Mouse (Mus musculus) intestine, embryonic 16.5 days (tissue): ENCODE data around the gene Galnt16. TPM values are rescaled to one million over a fixed set of nuclear protein-coding genes. Genes with fewer than 3 reads are reported as not detected.
A peak's percentile ranks its signal among the peaks of the same experiment; 100 is the strongest.

ENCODE experiments used
- ATAC-seq: fragments of 200-750 bp; cut with Nextera tagmentation; 2 replicates; pipeline ENCODE4 v1.8.0; 2017; ENCODE audit warnings: moderate TSS enrichment, moderate library complexity
- H3K27ac ChIP-seq: fragments of 300-500 bp; sonication (generic); 2 replicates; pipeline ENCODE4 v1.5.1; 2014; ENCODE audit warnings: mild to moderate bottlenecking, low read length
- H3K27me3 ChIP-seq: fragments of 300-500 bp; sonication (generic); replicated peaks from 2 replicates; pipeline ENCODE4 v1.6.1; 2014; ENCODE audit warnings: low read length, control low read depth, mixed read lengths; ENCODE audit not compliant: control insufficient read depth, insufficient read depth
- H3K36me3 ChIP-seq: fragments of 300-500 bp; sonication (generic); 2 replicates; pipeline ENCODE4 v1.6.1; 2014; ENCODE audit warnings: low read length, control low read depth; ENCODE audit not compliant: control insufficient read depth, insufficient read depth
- H3K4me1 ChIP-seq: fragments of 300-500 bp; sonication (generic); 2 replicates; pipeline ENCODE4 v1.6.1; 2014; ENCODE audit warnings: low read length, control low read depth, mixed read lengths; ENCODE audit not compliant: control insufficient read depth, insufficient read depth
- H3K4me2 ChIP-seq: fragments of 300-500 bp; sonication (generic); 2 replicates; pipeline ENCODE4 v1.6.1; 2014; ENCODE audit warnings: low read depth, low read length, control low read depth
- H3K4me3 ChIP-seq: fragments of 300-500 bp; sonication (generic); 2 replicates; pipeline ENCODE4 v1.5.1; 2014; ENCODE audit warnings: mild to moderate bottlenecking, low read length
- H3K9ac ChIP-seq: fragments of 300-500 bp; sonication (generic); 2 replicates; pipeline ENCODE4 v1.6.1; 2014; ENCODE audit warnings: low read depth, low read length
- H3K9me3 ChIP-seq: fragments of 300-500 bp; sonication (generic); 2 replicates; pipeline ENCODE4 v1.6.1; 2016; ENCODE audit warnings: low read length, control low read depth; ENCODE audit not compliant: control insufficient read depth
- WGBS: fragments of 180-500 bp; shearing (Covaris S2); extraction: QIAGEN DNeasy Blood & Tissue Kit; methylation state at CpG from one replicate; pipeline ENCODE4 v1.1.7; 2014; 5-methylcytosine and 5-hydroxymethylcytosine counted together
- polyA plus RNA-seq: library from polyadenylated mRNA; unstranded; fragments of >200 nt; fragmentation: Nextera tagmentation; extraction: Ambion mirVana; gene quantifications from 2 replicates; pipeline ENCODE4 v1.2.1, GENCODE M21; 2015

Gene Galnt16
- polyA plus RNA-seq, 1 experiment from 2014 or later: 8.1 TPM

- H3K4me2 ChIP-seq: no peak overlapping the region
- H3K4me1 ChIP-seq: no peaks in the 10 kb centered on the region
- ATAC-seq: no peak
- no peaks in the 10 kb centered on the region for H3K27me3 ChIP-seq
- H3K27ac ChIP-seq: no peak overlapping the region
- WGBS: 79% methylated on average over 5 of the region's 5 CpGs
- H3K9me3 ChIP-seq: no peaks in the 10 kb centered on the region
- no peak overlapping the region for H3K4me3 ChIP-seq
- peaks cover 9% of the 10 kb centered on the region; the same call in 1 of the 2 replicates for H3K36me3 ChIP-seq
- H3K9ac ChIP-seq: no peak overlapping the region
Measured at GRCm38 (mm10) chr12:80631790-80632189, 113.7 kb downstream of the Galnt16 start.

GRCm38 (mm10) chr12:80642725-80643692, 124.9 kb downstream of the Galnt16 start:
- no peaks in the 10 kb centered on the region for H3K27me3 ChIP-seq
- H3K4me2 ChIP-seq: peak overlapping the region; percentile 80
- H3K9me3 ChIP-seq: no peaks in the 10 kb centered on the region
- 3% methylated on average over 44 of the region's 48 CpGs for WGBS
- peak overlapping the region; percentile 93 for H3K9ac ChIP-seq
- H3K4me1 ChIP-seq: peaks cover 19% of the 10 kb centered on the region
- ATAC-seq: peak; percentile 62
- H3K4me3 ChIP-seq: peak overlapping the region; percentile 79
- peak overlapping the region; percentile 68 for H3K27ac ChIP-seq
- 0 out of 2 replicates have a peak, but pooled peaks cover 3% of the 10 kb centered on the region for H3K36me3 ChIP-seq

- Histone ChIP-seq H3K4me2 (peak within 1 kb of the TSS; percentile 80), H3K4me3 (peak within 1 kb of the TSS; percentile 79), H3K36me3 (0 out of 2 replicates have a peak, but pooled peaks cover 3% of the 10 kb centered on the region), H3K27ac (peak within 1 kb of the TSS; percentile 70), H3K4me1 (peaks cover 19% of the 10 kb centered on the region), H3K9ac (peak within 1 kb of the TSS; percentile 93), H3K9me3 (no peaks in the 10 kb centered on the region), H3K27me3 (no peaks in the 10 kb centered on the region)
- WGBS: under 1% methylated on average over 50 of the region's 50 CpGs
- ATAC-seq: peak; percentile 98
Measured at GRCm38 (mm10) chr12:80643693-80644505, 125.8 kb downstream of the Galnt16 start, which contains the start of the genes Slc39a9 and Erh. Gene Slc39a9 (plus strand): TSS chr12:80643883. Gene Erh (minus strand): TSS chr12:80644341.

GRCm38 (mm10) chr12:80644506-80644868, 126.4 kb downstream of the Galnt16 start:
- no peak; the same call in 1 of the 2 replicates for ATAC-seq
- Histone ChIP-seq H3K27ac (peak overlapping the region; percentile 70; the same call in 1 of the 2 replicates), H3K4me3 (peak overlapping the region; percentile 79), H3K9ac (peak overlapping the region; percentile 93), H3K4me2 (peak overlapping the region; percentile 63), H3K4me1 (peaks cover 19% of the 10 kb centered on the region), H3K36me3 (no peaks in the 10 kb centered on the region), H3K9me3 (no peaks in the 10 kb centered on the region), H3K27me3 (no peaks in the 10 kb centered on the region)
- 5% methylated on average over 18 of the region's 18 CpGs for WGBS

GRCm38 (mm10) chr12:80646377-80646776, 128.3 kb downstream of the Galnt16 start:
- Histone ChIP-seq H3K36me3 (no peaks in the 10 kb centered on the region), H3K9me3 (no peaks in the 10 kb centered on the region), H3K4me3 (peak overlapping the region; percentile 2; the same call in 1 of the 2 replicates), H3K9ac (0 out of 2 replicates have a peak overlapping the region, but pooled peaks have one; percentile 4), H3K27me3 (no peaks in the 10 kb centered on the region), H3K4me1 (peaks cover 23% of the 10 kb centered on the region), H3K27ac (peak overlapping the region; percentile 23; the same call in 1 of the 2 replicates), H3K4me2 (peak overlapping the region; percentile 63)
- ATAC-seq: no peak
- 63% methylated on average over 3 of the region's 3 CpGs for WGBS

GRCm38 (mm10) chr12:80653951-80654658, 136.0 kb downstream of the Galnt16 start:
- H3K4me2 ChIP-seq: peak overlapping the region; percentile 31
- H3K9ac ChIP-seq: no peak overlapping the region
- 76% methylated on average over 7 of the region's 7 CpGs for WGBS
- no peaks in the 10 kb centered on the region for H3K27me3 ChIP-seq
- peaks cover 16% of the 10 kb centered on the region for H3K4me1 ChIP-seq
- H3K9me3 ChIP-seq: no peaks in the 10 kb centered on the region
- no peak overlapping the region for H3K4me3 ChIP-seq
- no peaks in the 10 kb centered on the region for H3K36me3 ChIP-seq
- H3K27ac ChIP-seq: peak overlapping the region; percentile 18
- peak; percentile 59 for ATAC-seq

- H3K4me3 ChIP-seq: no peak overlapping the region
- H3K4me2 ChIP-seq: no peak overlapping the region
- no peaks in the 10 kb centered on the region for H3K9me3 ChIP-seq
- WGBS: 67% methylated on average over 3 of the region's 3 CpGs
- H3K9ac ChIP-seq: no peak overlapping the region
- peaks cover 16% of the 10 kb centered on the region for H3K4me1 ChIP-seq
- H3K27me3 ChIP-seq: no peaks in the 10 kb centered on the region
- no peaks in the 10 kb centered on the region for H3K36me3 ChIP-seq
- H3K27ac ChIP-seq: peak overlapping the region; percentile 58; the same call in 1 of the 2 replicates
- ATAC-seq: peak; percentile 84
Measured at GRCm38 (mm10) chr12:80654659-80655025, 136.6 kb downstream of the Galnt16 start.

GRCm38 (mm10) chr12:80658661-80659060, 140.6 kb downstream of the Galnt16 start:
- Histone ChIP-seq H3K9me3 (no peaks in the 10 kb centered on the region), H3K27me3 (no peaks in the 10 kb centered on the region), H3K4me2 (no peak overlapping the region), H3K27ac (no peak overlapping the region), H3K9ac (no peak overlapping the region), H3K36me3 (no peaks in the 10 kb centered on the region), H3K4me3 (no peak overlapping the region), H3K4me1 (peaks cover 14% of the 10 kb centered on the region)
- 66% methylated on average over 6 of the region's 6 CpGs for WGBS
- no peak for ATAC-seq
